Mouse (Mus musculus) myocyte (in vitro differentiated cells): ENCODE data around the gene Vmn1r57.
"Not testable (repeated sequence)": the region's sequence is repeated elsewhere in the genome, so short reads cannot be mapped to it uniquely, and the experiment has no call there.

Experiments used
- E2F4 ChIP-seq: IDR thresholded peaks from one replicate; pipeline ENCODE4 v1.6.1; 2011; ENCODE audit warnings: mild to moderate bottlenecking, control low read depth, moderate library complexity; ENCODE audit not compliant: insufficient read depth
- MAX ChIP-seq: IDR thresholded peaks from one replicate; pipeline ENCODE4 v1.6.1; 2011; ENCODE audit warnings: low read depth, mild to moderate bottlenecking, control low read depth
- MYOD1 ChIP-seq, 3 experiments: IDR thresholded peaks; one replicate each; pipeline ENCODE4 v1.6.1; 2011; ENCODE audit warnings: control low read depth in 2 of 3, low read depth in 2 of 3, mild to moderate bottlenecking in 2 of 3, moderate library complexity in 1 of 3; ENCODE audit not compliant: insufficient read length in 2 of 3, control insufficient read depth in 1 of 3
- MYOG ChIP-seq, 3 experiments: IDR thresholded peaks; one replicate each; pipeline ENCODE4 v1.6.1; 2011; ENCODE audit warnings: control low read depth in 2 of 3, low read depth in 2 of 3, mild to moderate bottlenecking in 2 of 3; ENCODE audit not compliant: insufficient read length in 2 of 3, control insufficient read depth in 1 of 3, insufficient read depth in 1 of 3
- POLR2A ChIP-seq: IDR thresholded peaks from one replicate; pipeline ENCODE4 v1.6.1; 2011; ENCODE audit warnings: low read depth, mild to moderate bottlenecking, control low read depth, moderate library complexity; ENCODE audit not compliant: insufficient read length
- POLR2AphosphoS2 ChIP-seq: IDR thresholded peaks from one replicate; pipeline ENCODE4 v1.6.1; 2011; ENCODE audit warnings: low read depth, control low read depth; ENCODE audit not compliant: insufficient read length
- REST ChIP-seq: IDR thresholded peaks from one replicate; pipeline ENCODE4 v1.6.1; 2011; ENCODE audit warnings: mild to moderate bottlenecking, control low read depth, moderate library complexity; ENCODE audit not compliant: insufficient read depth, insufficient read length
- TCF12 ChIP-seq: IDR thresholded peaks from one replicate; pipeline ENCODE4 v1.6.1; 2011; ENCODE audit warnings: mild to moderate bottlenecking, control low read depth; ENCODE audit not compliant: poor library complexity, insufficient read depth, severe bottlenecking

- not testable (repeated sequence) for TF ChIP-seq REST; POLR2A; POLR2AphosphoS2; MYOD1 (IDR thresholded peaks at IDR 0.05; ENCODE audit: control insufficient read depth in 1 of 3, insufficient read length in 2 of 3, low read depth in 2 of 3); MYOG (IDR thresholded peaks at IDR 0.05; ENCODE audit: control insufficient read depth in 1 of 3, insufficient read depth in 1 of 3, insufficient read length in 2 of 3, low read depth in 2 of 3); TCF12; MAX; E2F4
Measured at GRCm38 (mm10) chr7:5218193-5218592, at the start of gene Vmn1r57.
